Mouse (Mus musculus) midbrain, postnatal 0 days (tissue): ENCODE results near the gene Olfr789. TPM values are rescaled to one million over a fixed set of nuclear protein-coding genes. Genes with fewer than 3 reads are reported as not detected.

Experiments
- ATAC-seq: fragments of 200-750 bp; cut with Nextera tagmentation; 2 replicates; pipeline ENCODE4 v1.8.0; 2017; ENCODE audit warnings: moderate number of reproducible peaks, mild to moderate bottlenecking, moderate TSS enrichment, moderate library complexity; ENCODE audit not compliant: low FRiP score
- DNase-seq: peaks from one replicate; pipeline ENCODE4 v3.0.0-alpha.2; 2015; ENCODE audit warnings: low spot score
- H3K27ac ChIP-seq: fragments of 300-500 bp; sonication (generic); 2 replicates; pipeline ENCODE4 v1.5.1; 2014; ENCODE audit warnings: low read depth, mild to moderate bottlenecking, low read length, mixed read lengths
- H3K27me3 ChIP-seq: fragments of 300-500 bp; sonication (generic); 2 replicates; pipeline ENCODE4 v1.6.1; 2014; ENCODE audit warnings: low read length, control low read depth, mixed read lengths; ENCODE audit not compliant: insufficient read depth
- H3K36me3 ChIP-seq: fragments of 300-500 bp; sonication (generic); 2 replicates; pipeline ENCODE4 v1.6.1; 2014; ENCODE audit warnings: low read length, control low read depth, mixed read lengths; ENCODE audit not compliant: insufficient read depth
- H3K4me1 ChIP-seq: fragments of 300-500 bp; sonication (generic); 2 replicates; pipeline ENCODE4 v1.6.1; 2014; ENCODE audit warnings: mild to moderate bottlenecking, control low read depth, antibody characterized with exemption, low read length, mixed read lengths; ENCODE audit not compliant: insufficient read depth
- H3K4me2 ChIP-seq: fragments of 300-500 bp; sonication (generic); 2 replicates; pipeline ENCODE4 v1.6.1; 2014; ENCODE audit warnings: low read depth, mild to moderate bottlenecking, low read length, mixed read lengths; ENCODE audit not compliant: poor library complexity, severe bottlenecking
- H3K4me3 ChIP-seq: fragments of 300-500 bp; sonication (generic); 2 replicates; pipeline ENCODE4 v1.5.1; 2014; ENCODE audit warnings: low read depth, mild to moderate bottlenecking, low read length, moderate library complexity
- H3K9ac ChIP-seq: fragments of 300-500 bp; sonication (generic); replicated peaks from 2 replicates; pipeline ENCODE4 v1.6.1; 2014; ENCODE audit warnings: mild to moderate bottlenecking, low read length, moderate library complexity, mixed read lengths; ENCODE audit not compliant: poor library complexity, severe bottlenecking
- H3K9me3 ChIP-seq: fragments of 300-500 bp; sonication (generic); 2 replicates; pipeline ENCODE4 v1.6.1; 2016; ENCODE audit warnings: low read length, control low read depth
- CTCF ChIP-seq: IDR thresholded peaks from 2 replicates; pipeline ENCODE4 v1.5.1; 2016; ENCODE audit warnings: antibody characterized with exemption, mild to moderate bottlenecking
- WGBS: fragments of 180-500 bp; shearing (Covaris S2); extraction: QIAGEN DNeasy Blood & Tissue Kit; methylation state at CpG from one replicate; pipeline ENCODE4 v1.1.7; 2014; 5-methylcytosine and 5-hydroxymethylcytosine counted together
- polyA plus RNA-seq: library from polyadenylated mRNA; unstranded; fragments of >200 nt; fragmentation: Nextera tagmentation; extraction: Ambion mirVana; gene quantifications from 2 replicates; pipeline ENCODE4 v1.2.1, GENCODE M21; 2015
- total RNA-seq: library from RNA; depleted of rRNA; stranded (reverse); fragments of >200 nt; gene quantifications from 2 replicates; pipeline ENCODE4 v1.2.3, GENCODE M21; 2014; rRNA removed

Gene Olfr789
- not detected in 2 replicates for total RNA-seq
- polyA plus RNA-seq: not detected in 2 replicates

DNA sequence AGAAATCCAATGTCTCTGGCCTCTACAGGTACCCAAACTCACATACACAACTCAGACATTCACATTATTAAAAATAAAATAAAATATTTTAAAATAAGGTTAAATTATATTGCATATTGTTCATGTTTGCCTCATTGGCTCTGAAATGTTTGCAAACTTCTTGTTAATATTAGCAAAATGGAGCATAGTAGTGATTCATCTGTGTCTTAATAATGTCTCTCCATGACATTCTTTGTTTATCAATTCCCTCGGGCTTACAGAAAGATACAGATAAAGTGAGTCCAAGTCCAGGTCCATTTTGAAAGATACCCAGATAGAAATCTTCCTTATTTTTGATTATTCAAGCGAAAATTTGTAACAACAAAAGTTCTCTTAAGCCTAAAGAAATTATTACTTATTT lies at the start of gene Olfr789:
TSS of gene Olfr789 (plus strand) at position 301 of the 400 bp plus-strand sequence.
- WGBS: 65% methylated on average over 2 of the region's 2 CpGs
- TF ChIP-seq CTCF: no peak
- no peak for ATAC-seq

DNA sequence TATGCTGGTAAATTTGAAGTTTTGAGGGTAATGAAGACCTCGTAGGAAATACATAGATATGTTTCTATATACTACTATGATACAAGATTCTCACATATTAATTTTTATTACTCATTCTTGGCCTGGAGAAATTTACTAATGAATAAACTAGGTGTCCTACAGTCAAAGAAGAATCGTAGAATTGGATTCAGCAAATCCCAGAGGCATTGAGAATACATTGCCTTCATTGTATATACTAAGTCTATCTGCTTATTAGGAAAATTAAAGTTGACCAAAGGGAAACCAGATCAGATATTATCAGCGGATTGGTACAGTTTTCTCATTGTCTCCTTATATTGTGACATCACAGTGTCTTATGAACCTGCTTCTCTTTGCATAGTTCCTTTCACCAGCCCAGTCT lies 23.0 kb upstream of the Olfr789 start, which contains the start of gene Olfr787:
TSS of gene Olfr787 (plus strand) at position 301 of the 400 bp plus-strand sequence.
- DNase-seq (no peak), ATAC-seq (no peak)
- no peaks in the 10 kb centered on the region for H3K27me3 ChIP-seq
- no peak for TF ChIP-seq CTCF
- H3K4me1 ChIP-seq: no peaks in the 10 kb centered on the region
- no peak within 1 kb of the TSS for H3K4me2 ChIP-seq
- WGBS: 82% methylated on average over 3 of the region's 3 CpGs
- no peak within 1 kb of the TSS for H3K27ac ChIP-seq
- no peaks in the 10 kb centered on the region for H3K36me3 ChIP-seq
- H3K4me3 ChIP-seq: no peak within 1 kb of the TSS
- no peaks in the 10 kb centered on the region for H3K9me3 ChIP-seq
- H3K9ac ChIP-seq: no peak within 1 kb of the TSS

More for the DNA sequence above, at the start of gene Olfr789:
- DNase-seq: no peak
- Histone ChIP-seq H3K36me3 (no peaks in the 10 kb centered on the region), H3K4me2 (no peak within 1 kb of the TSS), H3K4me3 (no peak within 1 kb of the TSS), H3K4me1 (no peaks in the 10 kb centered on the region), H3K9ac (no peak within 1 kb of the TSS), H3K27me3 (no peaks in the 10 kb centered on the region), H3K9me3 (no peaks in the 10 kb centered on the region), H3K27ac (no peak within 1 kb of the TSS)

DNA sequence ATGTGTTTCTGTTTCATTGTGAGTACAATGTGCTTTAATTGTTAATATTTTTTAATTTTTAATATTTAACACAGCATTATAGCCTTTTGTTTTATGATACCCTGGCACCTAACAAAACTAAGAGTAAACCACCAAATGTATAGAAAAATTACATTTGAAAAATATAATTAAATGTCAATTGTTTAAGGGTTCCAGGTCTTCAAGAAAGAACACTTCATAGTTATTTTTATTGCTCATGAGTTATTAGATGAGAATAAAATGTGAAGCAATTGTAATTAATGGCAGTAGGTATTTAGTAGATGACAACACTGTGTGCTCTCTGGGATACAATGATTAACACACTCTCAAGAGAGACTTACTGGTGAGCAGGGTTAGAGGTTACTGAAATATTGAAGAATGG lies 13.9 kb upstream of the Olfr789 start, which contains the start of gene Olfr788:
TSS of gene Olfr788 (plus strand) at position 301 of the 400 bp plus-strand sequence.
- Histone ChIP-seq H3K27ac (no peak within 1 kb of the TSS), H3K4me3 (no peak within 1 kb of the TSS), H3K36me3 (no peaks in the 10 kb centered on the region), H3K4me2 (no peak within 1 kb of the TSS), H3K4me1 (no peaks in the 10 kb centered on the region), H3K9me3 (no peaks in the 10 kb centered on the region), H3K27me3 (no peaks in the 10 kb centered on the region), H3K9ac (no peak within 1 kb of the TSS)
- ATAC-seq (no peak), DNase-seq (no peak)
- TF ChIP-seq CTCF: no peak

DNA sequence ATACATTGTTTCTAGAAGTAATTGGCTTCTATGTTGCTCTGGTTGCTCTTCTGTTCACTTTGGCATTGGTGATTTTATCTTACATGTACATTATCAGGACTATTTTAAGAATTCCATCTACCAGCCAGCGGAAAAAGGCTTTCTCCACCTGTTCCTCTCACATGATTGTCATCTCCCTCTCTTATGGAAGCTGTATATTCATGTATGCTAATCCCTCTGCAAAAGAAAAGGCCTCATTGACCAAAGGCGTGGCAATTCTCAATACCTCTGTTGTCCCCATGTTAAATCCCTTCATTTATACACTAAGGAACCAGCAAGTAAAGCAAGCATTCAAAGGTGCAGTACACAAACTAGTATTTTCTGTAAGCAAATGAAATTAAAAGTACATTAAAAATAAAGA lies 11.3 kb upstream of the Olfr789 start:
- H3K4me2 ChIP-seq: no peak overlapping the region
- no peak overlapping the region for H3K27ac ChIP-seq
- no peak overlapping the region for H3K9ac ChIP-seq
- H3K36me3 ChIP-seq: no peaks in the 10 kb centered on the region
- ATAC-seq (no peak), DNase-seq (no peak)
- no peaks in the 10 kb centered on the region for H3K27me3 ChIP-seq
- 32% methylated on average over 2 of the region's 2 CpGs for WGBS
- H3K4me1 ChIP-seq: no peaks in the 10 kb centered on the region
- H3K4me3 ChIP-seq: no peak overlapping the region
- no peak for TF ChIP-seq CTCF
- no peaks in the 10 kb centered on the region for H3K9me3 ChIP-seq

DNA sequence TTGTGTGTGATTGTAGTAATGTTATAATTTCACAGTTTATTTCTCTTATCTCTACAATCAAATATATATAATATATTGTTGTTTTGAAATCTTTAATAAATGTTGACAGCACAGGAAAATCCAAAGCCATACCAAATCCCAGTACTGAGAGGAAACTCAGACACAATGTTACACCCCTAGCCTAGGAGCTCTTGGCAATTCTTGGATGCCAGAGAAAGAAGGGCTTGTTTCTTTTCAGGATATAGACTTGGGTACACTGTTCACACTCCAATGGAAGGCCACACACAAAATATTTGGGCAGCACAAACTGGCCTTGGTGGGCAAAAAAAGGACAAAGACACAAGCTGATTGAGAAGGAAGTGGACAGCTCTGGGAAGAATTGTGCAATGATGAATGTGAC lies 10.8 kb upstream of the Olfr789 start:
- H3K4me1 ChIP-seq: no peaks in the 10 kb centered on the region
- H3K4me3 ChIP-seq: no peak overlapping the region
- no peak for ATAC-seq
- H3K9ac ChIP-seq: no peak overlapping the region
- H3K4me2 ChIP-seq: no peak overlapping the region
- no peaks in the 10 kb centered on the region for H3K9me3 ChIP-seq
- H3K36me3 ChIP-seq: no peaks in the 10 kb centered on the region
- no peak overlapping the region for H3K27ac ChIP-seq
- no peak for DNase-seq
- H3K27me3 ChIP-seq: no peaks in the 10 kb centered on the region
- TF ChIP-seq CTCF: no peak

DNA sequence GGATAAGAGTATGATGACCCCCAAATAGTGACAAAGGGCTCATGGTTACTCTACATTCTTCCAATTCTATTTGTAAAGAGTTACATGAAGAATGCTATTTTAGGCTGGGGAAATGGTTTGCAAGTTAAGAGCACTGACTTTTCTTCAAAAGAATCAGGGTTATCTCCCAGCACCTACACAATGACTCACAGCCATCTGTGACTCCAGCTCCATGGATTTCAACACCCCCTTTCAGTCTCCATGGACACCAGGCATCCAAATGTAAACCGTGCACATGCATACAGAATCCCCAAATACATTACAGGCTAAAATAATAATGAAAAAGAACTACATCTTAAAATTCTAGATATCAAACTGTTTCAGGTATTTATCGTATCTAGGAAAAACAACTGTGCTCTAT lies 5.5 kb downstream of the Olfr789 start:
- no peak for ATAC-seq

More for the DNA sequence above, 5.5 kb downstream of the Olfr789 start:
- Histone ChIP-seq H3K4me1 (no peaks in the 10 kb centered on the region), H3K27me3 (no peaks in the 10 kb centered on the region), H3K9me3 (no peaks in the 10 kb centered on the region), H3K9ac (no peak overlapping the region), H3K27ac (no peak overlapping the region), H3K4me3 (no peak overlapping the region), H3K36me3 (no peaks in the 10 kb centered on the region), H3K4me2 (no peak overlapping the region)
- 77% methylated on average over 2 of the region's 2 CpGs for WGBS
- TF ChIP-seq CTCF: no peak
- DNase-seq: no peak
